Mouse (Mus musculus): ENCODE results near the gene Cbr2.
"Not testable (repeated sequence)": the region's sequence is repeated elsewhere in the genome, so short reads cannot be mapped to it uniquely, and the experiment has no call there.

Gene Cbr2

GRCm38 (mm10) chr11:120731858-120732680 lies at the start of gene Cbr2:
Gene Cbr2 (minus strand): TSS chr11:120732114.
- no peak for ATAC-seq (ENCODE audit: insufficient number of reproducible peaks, low FRiP score, low TSS enrichment)

GRCm38 (mm10) chr11:120781361-120781760 lies 49.4 kb upstream of the Cbr2 start:
- not testable (repeated sequence) for ATAC-seq (ENCODE audit: insufficient number of reproducible peaks, low FRiP score, low TSS enrichment)

- ATAC-seq (ENCODE audit: insufficient number of reproducible peaks, low FRiP score, low TSS enrichment), result no peak
These were observed 48.0 kb upstream of the Cbr2 start for GRCm38 (mm10) chr11:120779876-120780275.

- ATAC-seq (ENCODE audit: insufficient number of reproducible peaks, low FRiP score, low TSS enrichment), result no peak
These were observed 45.2 kb upstream of the Cbr2 start for GRCm38 (mm10) chr11:120777123-120777522.

- peak; percentile 75; the same call in 1 of the 2 replicates for ATAC-seq (ENCODE audit: insufficient number of reproducible peaks, low FRiP score, low TSS enrichment)
These were observed 44.0 kb upstream of the Cbr2 start for GRCm38 (mm10) chr11:120775774-120776469.

- ATAC-seq (ENCODE audit: insufficient number of reproducible peaks, low FRiP score, low TSS enrichment), result no peak
These were observed 41.7 kb upstream of the Cbr2 start for GRCm38 (mm10) chr11:120773463-120774190.

GRCm38 (mm10) chr11:120772749-120773148 lies 40.8 kb upstream of the Cbr2 start:
- ATAC-seq (ENCODE audit: insufficient number of reproducible peaks, low FRiP score, low TSS enrichment), result no peak

GRCm38 (mm10) chr11:120768206-120768605 lies 36.3 kb upstream of the Cbr2 start:
- no peak for ATAC-seq (ENCODE audit: insufficient number of reproducible peaks, low FRiP score, low TSS enrichment)

GRCm38 (mm10) chr11:120767023-120767422 lies 35.1 kb upstream of the Cbr2 start:
- ATAC-seq (ENCODE audit: insufficient number of reproducible peaks, low FRiP score, low TSS enrichment), result not testable (repeated sequence)

GRCm38 (mm10) chr11:120763121-120763999 lies 31.4 kb upstream of the Cbr2 start:
- not testable (repeated sequence) for ATAC-seq (ENCODE audit: insufficient number of reproducible peaks, low FRiP score, low TSS enrichment)

GRCm38 (mm10) chr11:120762672-120763041 lies 30.7 kb upstream of the Cbr2 start, which contains the start of gene Hmga1b:
Gene Hmga1b (plus strand): TSS chr11:120762794.
- ATAC-seq (ENCODE audit: insufficient number of reproducible peaks, low FRiP score, low TSS enrichment), result not testable (repeated sequence)

- ATAC-seq (ENCODE audit: insufficient number of reproducible peaks, low FRiP score, low TSS enrichment), result no peak
These were observed 30.1 kb upstream of the Cbr2 start for GRCm38 (mm10) chr11:120761811-120762671.

GRCm38 (mm10) chr11:120760236-120760635 lies 28.3 kb upstream of the Cbr2 start:
- ATAC-seq (ENCODE audit: insufficient number of reproducible peaks, low FRiP score, low TSS enrichment), result no peak

GRCm38 (mm10) chr11:120751606-120752005 lies 19.7 kb upstream of the Cbr2 start:
- no peak for ATAC-seq (ENCODE audit: insufficient number of reproducible peaks, low FRiP score, low TSS enrichment)

GRCm38 (mm10) chr11:120749430-120749829 lies 17.5 kb upstream of the Cbr2 start:
- ATAC-seq (ENCODE audit: insufficient number of reproducible peaks, low FRiP score, low TSS enrichment), result no peak

GRCm38 (mm10) chr11:120747974-120748373 lies 16.1 kb upstream of the Cbr2 start:
- no peak for ATAC-seq (ENCODE audit: insufficient number of reproducible peaks, low FRiP score, low TSS enrichment)

- no peak for ATAC-seq (ENCODE audit: insufficient number of reproducible peaks, low FRiP score, low TSS enrichment)
These were observed 12.3 kb upstream of the Cbr2 start for GRCm38 (mm10) chr11:120744121-120744701.

- no peak for ATAC-seq (ENCODE audit: insufficient number of reproducible peaks, low FRiP score, low TSS enrichment)
These were observed 9.1 kb upstream of the Cbr2 start for GRCm38 (mm10) chr11:120740981-120741380.

GRCm38 (mm10) chr11:120736424-120736823 lies 4.5 kb upstream of the Cbr2 start:
- ATAC-seq (ENCODE audit: insufficient number of reproducible peaks, low FRiP score, low TSS enrichment), result no peak
